Mouse (Mus musculus): ENCODE measurements at regions not wholly inside any gene's neighbourhood (a gene's known extent, or its start where the extent isn't known, plus 50 kb on each side); places are given as distances from the start of the nearest gene placed in this dataset.

- no peak for TF ChIP-seq CTCF (IDR thresholded peaks at IDR 0.05; ENCODE audit: insufficient read depth, low read length)
- no peak for TF ChIP-seq POLR2A (IDR thresholded peaks at IDR 0.05; ENCODE audit: borderline replicate concordance, extremely low read depth, low read depth, low read length)
These were observed 1544.7 kb upstream of the Zeb2 start for GRCm38 (mm10) chr2:46661876-46662275.

Measured in lung, adult 2 months (tissue).